Mouse (Mus musculus): ENCODE measurements around the gene Pepd. TPM values are rescaled to one million over a fixed set of nuclear protein-coding genes. Genes with fewer than 3 reads are reported as not detected.

Pepd gene
- total RNA-seq, 2 experiments from 2014 or later = 28.9 to 30.1 TPM

DNA sequence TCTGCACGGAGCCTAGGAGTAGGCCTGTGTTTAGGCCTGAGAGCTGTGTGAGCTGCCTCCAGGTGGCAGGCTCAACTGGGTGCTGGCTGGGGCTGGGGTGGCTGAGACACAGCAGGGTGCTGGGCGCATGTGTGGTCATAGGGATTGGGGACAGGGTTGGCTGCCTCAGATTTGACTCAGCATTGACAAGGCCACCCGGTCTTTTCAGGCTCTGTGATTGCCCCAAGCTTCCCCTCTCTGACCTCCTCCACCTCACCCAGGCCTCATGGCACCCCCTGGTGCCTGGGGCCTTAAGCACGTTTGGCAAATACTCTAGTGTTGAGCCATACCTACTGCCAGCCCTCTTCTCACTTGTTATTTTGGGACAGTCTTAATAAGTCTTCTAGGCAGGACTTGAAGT is 111.1 kb downstream of the Pepd start:
- intact Hi-C loops (cut with DNase I) = loop anchor here (10.0 kb wide), 1 partner anchor 618 kb away; no protein-coding TSS in a partner anchor
- H3K4me3 ChIP-seq = no peak overlapping the region
- no peak; the same call in 1 of the 2 replicates for TF ChIP-seq CTCF (IDR thresholded peaks at IDR 0.05)
- no peak overlapping the region for H3K27ac ChIP-seq
- DNase-seq (ENCODE audit: extremely low spot score in 1 of 2, low spot score in 2 of 2) = no peak

- H3K27ac ChIP-seq = no peak overlapping the region
- H3K4me3 ChIP-seq = no peak overlapping the region
- no peak for DNase-seq (ENCODE audit: extremely low spot score in 1 of 2, low spot score in 2 of 2)
- no peak for TF ChIP-seq CTCF (IDR thresholded peaks at IDR 0.05)
- intact Hi-C loops (cut with DNase I) = loop anchor here (10.0 kb wide), 1 partner anchor 620 kb away; no protein-coding TSS in a partner anchor
These were observed 112.2 kb downstream of the Pepd start for GRCm38 (mm10) chr7:35024426-35024825.

- no peak overlapping the region for H3K4me3 ChIP-seq
- DNase-seq (ENCODE audit: extremely low spot score in 1 of 2, low spot score in 2 of 2) = peak; percentile 77 to 86
- H3K27ac ChIP-seq = peak overlapping the region; percentile 57
- intact Hi-C loops (cut with DNase I) = loop anchor here (1.0 to 10.0 kb wide), 7 partner anchors 62 to 621 kb away; partner anchors contain the start of genes Cebpa and Chst8
- peak; percentile 97 for TF ChIP-seq CTCF (IDR thresholded peaks at IDR 0.05)
These were observed 113.5 kb downstream of the Pepd start for GRCm38 (mm10) chr7:35025409-35026275.

GRCm38 (mm10) chr7:35026276-35026630 is 114.1 kb downstream of the Pepd start:
- intact Hi-C loops (cut with DNase I) = loop anchor here (1.0 to 10.0 kb wide), 7 partner anchors 61 to 621 kb away; partner anchors contain the start of genes Cebpa and Chst8
- no peak for DNase-seq (ENCODE audit: extremely low spot score in 1 of 2, low spot score in 2 of 2)
- H3K4me3 ChIP-seq = no peak overlapping the region
- no peak for TF ChIP-seq CTCF (IDR thresholded peaks at IDR 0.05)
- H3K27ac ChIP-seq = peak overlapping the region; percentile 57

DNA sequence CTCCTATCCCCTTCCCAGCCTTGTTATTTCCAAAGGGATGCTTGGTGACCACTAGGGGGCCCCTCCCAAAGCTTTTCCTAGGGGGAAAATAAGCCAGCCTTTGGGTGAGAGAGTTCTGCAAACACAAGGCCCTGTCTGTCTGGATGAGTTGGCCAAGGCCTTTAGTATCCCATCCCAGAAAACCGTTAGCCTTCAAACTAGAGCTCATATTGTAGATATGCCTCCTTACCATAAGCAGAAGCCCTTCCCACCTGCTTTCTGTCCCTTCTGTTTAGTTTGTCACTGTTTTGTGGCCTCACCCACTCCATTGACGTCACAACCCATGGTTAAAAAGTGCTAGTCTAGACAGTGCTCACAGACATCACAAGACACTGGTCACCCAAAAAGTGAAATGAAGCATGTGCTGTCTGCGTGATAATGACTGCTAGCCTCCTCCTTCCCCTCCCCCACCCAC is 114.7 kb downstream of the Pepd start:
- intact Hi-C loops (cut with DNase I) = loop anchor here (1.0 to 10.0 kb wide), 7 partner anchors 60 to 622 kb away; partner anchors contain the start of genes Cebpa and Chst8
- Histone ChIP-seq H3K4me3 (no peak overlapping the region), H3K27ac (peak overlapping the region; percentile 50; the same call in 1 of the 2 replicates)
- TF ChIP-seq CTCF (IDR thresholded peaks at IDR 0.05) = peak; percentile 64
- peak in 1 of 2 experiments; percentile 33 for DNase-seq (ENCODE audit: extremely low spot score in 1 of 2, low spot score in 2 of 2)

GRCm38 (mm10) chr7:35027801-35028420 is 115.7 kb downstream of the Pepd start:
- intact Hi-C loops (cut with DNase I) = loop anchor here (5.0 to 10.0 kb wide), 4 partner anchors 59 to 623 kb away; partner anchors contain the start of gene Chst8
- no peak for TF ChIP-seq CTCF (IDR thresholded peaks at IDR 0.05)
- Histone ChIP-seq H3K27ac (peak overlapping the region; percentile 50), H3K4me3 (no peak overlapping the region)
- no peak for DNase-seq (ENCODE audit: extremely low spot score in 1 of 2, low spot score in 2 of 2)

DNA sequence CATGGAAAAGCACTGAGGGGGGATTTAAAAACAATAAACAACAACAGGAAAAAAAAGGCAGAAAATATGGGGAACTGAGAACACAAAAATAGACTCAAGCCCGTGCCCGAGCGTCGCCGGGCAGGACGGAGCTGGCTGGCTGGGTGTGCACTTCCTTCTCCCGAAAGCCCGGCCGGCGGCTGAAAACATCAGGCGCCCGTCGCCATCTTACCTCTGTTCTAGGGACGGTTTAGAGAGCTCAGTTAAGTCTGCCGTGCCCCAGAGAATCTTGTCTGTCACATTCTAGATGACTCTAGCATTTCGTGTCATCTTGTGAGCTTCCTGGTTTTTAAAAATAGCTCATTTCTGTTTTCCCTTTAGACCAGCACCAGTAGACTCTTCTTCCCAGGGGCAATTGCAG is 116.4 kb downstream of the Pepd start:
- no peak for TF ChIP-seq CTCF (IDR thresholded peaks at IDR 0.05)
- Histone ChIP-seq H3K4me3 (no peak overlapping the region), H3K27ac (peak overlapping the region; percentile 50)
- DNase-seq (ENCODE audit: extremely low spot score in 1 of 2, low spot score in 2 of 2) = no peak
- intact Hi-C loops (cut with DNase I) = loop anchor here (5.0 to 10.0 kb wide), 4 partner anchors 59 to 624 kb away; partner anchors contain the start of gene Chst8

GRCm38 (mm10) chr7:35029228-35029627 is 117.0 kb downstream of the Pepd start:
- no peak for TF ChIP-seq CTCF (IDR thresholded peaks at IDR 0.05)
- H3K27ac ChIP-seq = no peak overlapping the region
- no peak overlapping the region for H3K4me3 ChIP-seq
- intact Hi-C loops (cut with DNase I) = loop anchor here (5.0 to 10.0 kb wide), 4 partner anchors 58 to 624 kb away; partner anchors contain the start of gene Chst8
- DNase-seq (ENCODE audit: extremely low spot score in 1 of 2, low spot score in 2 of 2) = no peak

- intact Hi-C loops (cut with DNase I) = loop anchor here (5.0 to 10.0 kb wide), 4 partner anchors 58 to 625 kb away; partner anchors contain the start of gene Chst8
- no peak overlapping the region for H3K27ac ChIP-seq
- DNase-seq (ENCODE audit: extremely low spot score in 1 of 2, low spot score in 2 of 2) = no peak
- no peak overlapping the region for H3K4me3 ChIP-seq
- no peak for TF ChIP-seq CTCF (IDR thresholded peaks at IDR 0.05)
These were observed 117.5 kb downstream of the Pepd start for GRCm38 (mm10) chr7:35029648-35030047.

- Histone ChIP-seq H3K27ac (peak overlapping the region; percentile 8; the same call in 1 of the 2 replicates), H3K4me3 (no peak overlapping the region)
- intact Hi-C loops (cut with DNase I) = no loop called here
- DNase-seq (ENCODE audit: extremely low spot score in 1 of 2, low spot score in 2 of 2) = no peak
- TF ChIP-seq CTCF (IDR thresholded peaks at IDR 0.05) = no peak
These were observed 118.4 kb downstream of the Pepd start for GRCm38 (mm10) chr7:35030567-35030966.

DNA sequence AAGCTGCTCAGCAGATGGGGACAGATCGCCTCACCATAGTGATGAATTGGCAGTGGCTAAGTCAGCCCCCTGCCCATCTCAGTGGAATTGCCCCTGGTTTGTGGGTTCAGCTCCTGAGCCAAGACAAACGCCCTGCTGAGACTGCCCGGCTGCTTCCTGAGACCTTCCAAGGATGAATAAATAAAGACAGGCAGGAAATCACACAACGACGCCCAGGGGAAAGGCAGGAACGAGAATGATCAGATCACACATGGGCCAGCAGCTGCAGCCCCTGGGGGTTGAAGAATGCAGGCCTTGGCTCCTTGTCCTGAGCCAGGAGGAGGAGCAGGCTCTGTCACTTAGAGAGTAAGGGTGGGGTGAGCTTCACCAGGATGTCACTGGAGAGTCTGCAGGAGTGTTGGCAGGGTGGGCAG is 123.0 kb downstream of the Pepd start:
- Histone ChIP-seq H3K27ac (no peak overlapping the region), H3K4me3 (no peak overlapping the region)
- no peak for DNase-seq (ENCODE audit: extremely low spot score in 1 of 2, low spot score in 2 of 2)
- intact Hi-C loops (cut with DNase I) = no loop called here
- TF ChIP-seq CTCF (IDR thresholded peaks at IDR 0.05) = no peak

DNA sequence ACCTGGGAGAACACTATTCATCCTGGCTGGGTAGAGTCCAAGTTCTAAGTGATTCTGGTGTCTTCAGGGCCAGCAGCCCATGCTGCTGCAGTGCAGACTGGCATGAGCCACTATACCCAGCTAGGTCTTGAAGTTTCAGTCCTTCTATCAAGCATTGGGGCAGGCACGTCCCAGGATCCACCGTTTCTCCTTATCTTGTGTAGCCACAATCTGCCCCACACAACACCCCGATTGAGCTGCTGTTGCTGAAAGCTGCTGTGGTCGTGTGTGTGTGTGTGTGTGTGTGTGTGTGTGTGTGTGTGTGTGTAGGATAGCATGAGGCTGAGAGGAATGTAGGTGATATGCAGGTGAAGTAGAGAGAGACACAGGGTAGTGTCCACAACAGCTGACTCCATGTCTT is 123.4 kb downstream of the Pepd start:
- H3K4me3 ChIP-seq = no peak overlapping the region
- intact Hi-C loops (cut with DNase I) = no loop called here
- TF ChIP-seq CTCF (IDR thresholded peaks at IDR 0.05) = no peak
- DNase-seq (ENCODE audit: extremely low spot score in 1 of 2, low spot score in 2 of 2) = no peak
- no peak overlapping the region for H3K27ac ChIP-seq
